Mouse (Mus musculus) E14TG2a.4 (cell line): ENCODE data around the gene Cnp.
A peak's percentile ranks its signal among the peaks of the same experiment; 100 is the strongest.

Experiments used
- CTCF ChIP-seq: conservative IDR thresholded peaks from 2 replicates; pipeline ENCODE4 v1.5.1; 2014; ENCODE audit warnings: low read length
- NANOG ChIP-seq: IDR thresholded peaks from 2 replicates; pipeline ENCODE4 v1.6.1; 2014; ENCODE audit warnings: borderline replicate concordance, low read length, mixed read lengths

- TF ChIP-seq CTCF = peak; percentile 31
- no peak for TF ChIP-seq NANOG
Measured at GRCm38 (mm10) chr11:100619485-100619975, 44.8 kb downstream of the Cnp start.
